ENCODE assay signal across 11 mouse cellular contexts in genomic region chr7:79362208-79362607, GRCm38 (mm10). TPM values are rescaled to one million over a fixed set of nuclear protein-coding genes. Genes with fewer than 3 reads are reported as not detected.
A peak's percentile ranks its signal among the peaks of the same experiment; 100 is the strongest.
DNase-seq lines count a peak whose midpoint lies in the region; ATAC-seq and TF ChIP-seq lines count a peak whose summit lies in the region.
"Had no signal": no experiment of that assay in that cellular context is flagged by ENCODE, and none has a peak within 500 bp of the region (broad histone marks: within the 10 kb centered on the region; RNA-seq: fewer than 3 reads in every experiment).

No protein-coding gene starts in this region.

- no peak overlapping the region for H3K4me3 ChIP-seq in lung, embryonic 16.5 days (ENCODE audit: low read length)
- no peak overlapping the region for H3K4me3 ChIP-seq in forebrain, embryonic 13.5 days
- no peak overlapping the region for H3K4me3 ChIP-seq in hindbrain, postnatal 0 days (ENCODE audit: low read length)
- no peak overlapping the region for H3K4me3 ChIP-seq in neural tube, embryonic 15.5 days (replicated peaks)
- H3K4me3 ChIP-seq: limb, embryonic 12.5 days had no signal

- H3K4me1 ChIP-seq in lung, embryonic 16.5 days (replicated peaks; ENCODE audit: control insufficient read depth, insufficient read depth, low read length), result peaks cover 23% of the 10 kb centered on the region
- peaks cover 34% of the 10 kb centered on the region for H3K4me1 ChIP-seq in forebrain, embryonic 13.5 days
- 0 out of 2 replicates have a peak, but pooled peaks cover 3% of the 10 kb centered on the region for H3K4me1 ChIP-seq in hindbrain, postnatal 0 days (ENCODE audit: insufficient read depth, low read length)
- peaks cover 40% of the 10 kb centered on the region for H3K4me1 ChIP-seq in neural tube, embryonic 15.5 days
- H3K4me1 ChIP-seq: limb, embryonic 12.5 days had no signal

- H3K27me3 ChIP-seq in lung, embryonic 16.5 days (ENCODE audit: control insufficient read depth, insufficient read depth, low read depth, low read length), result no peaks in the 10 kb centered on the region
- no peaks in the 10 kb centered on the region for H3K27me3 ChIP-seq in forebrain, embryonic 13.5 days
- H3K27me3 ChIP-seq in hindbrain, postnatal 0 days (ENCODE audit: insufficient read depth, low read length), result no peaks in the 10 kb centered on the region
- no peaks in the 10 kb centered on the region for H3K27me3 ChIP-seq in neural tube, embryonic 15.5 days (replicated peaks)
- H3K27me3 ChIP-seq: limb, embryonic 12.5 days had no signal

- WGBS in lung, embryonic 16.5 days, result 60% methylated on average over 8 of the region's 8 CpGs
- WGBS in forebrain, embryonic 13.5 days, result 46% methylated on average over 8 of the region's 8 CpGs
- 30% methylated on average over 8 of the region's 8 CpGs for WGBS in hindbrain, postnatal 0 days
- WGBS in neural tube, embryonic 15.5 days, result 38% methylated on average over 8 of the region's 8 CpGs

- 0 out of 2 replicates have a peak, but pooled peaks cover 5% of the 10 kb centered on the region for H3K36me3 ChIP-seq in lung, embryonic 16.5 days (ENCODE audit: control insufficient read depth, insufficient read depth, low read length)
- peaks cover 60% of the 10 kb centered on the region for H3K36me3 ChIP-seq in forebrain, embryonic 13.5 days (ENCODE audit: poor library complexity, severe bottlenecking)
- H3K36me3 ChIP-seq in hindbrain, postnatal 0 days (ENCODE audit: insufficient read depth, low read length), result peaks cover 24% of the 10 kb centered on the region; the same call in 1 of the 2 replicates
- peaks cover 24% of the 10 kb centered on the region for H3K36me3 ChIP-seq in neural tube, embryonic 15.5 days

- DNase-seq in lung, postnatal 25 days (ENCODE audit: low spot score), result no peak
- peak; percentile 79 for DNase-seq in hindbrain, postnatal 0 days (ENCODE audit: low spot score)
- DNase-seq in heart, postnatal 4 days, result no peak
- DNase-seq in adrenal gland, postnatal 10 days, result no peak

- peak overlapping the region; percentile 66; the same call in 1 of the 2 replicates for H3K27ac ChIP-seq in lung, embryonic 16.5 days (ENCODE audit: low read length)
- peak overlapping the region; percentile 60 for H3K27ac ChIP-seq in forebrain, embryonic 13.5 days
- H3K27ac ChIP-seq in hindbrain, postnatal 0 days, result peak overlapping the region; percentile 85
- peak overlapping the region; percentile 72 for H3K27ac ChIP-seq in neural tube, embryonic 15.5 days (replicated peaks)
- H3K27ac ChIP-seq: limb, embryonic 12.5 days had no signal

- no peaks in the 10 kb centered on the region for H3K9me3 ChIP-seq in lung, embryonic 16.5 days (ENCODE audit: control insufficient read depth, low read length)
- no peaks in the 10 kb centered on the region for H3K9me3 ChIP-seq in forebrain, embryonic 13.5 days (replicated peaks)
- H3K9me3 ChIP-seq in hindbrain, postnatal 0 days (ENCODE audit: low read length), result no peaks in the 10 kb centered on the region
- H3K9me3 ChIP-seq in neural tube, embryonic 15.5 days (replicated peaks), result no peaks in the 10 kb centered on the region
- H3K9me3 ChIP-seq: G1E; limb, embryonic 12.5 days had no signal

- TF ChIP-seq CTCF in hindbrain, postnatal 0 days (IDR thresholded peaks at IDR 0.05; ENCODE audit: low read depth), result no peak

- H3K9ac ChIP-seq in lung, embryonic 16.5 days (ENCODE audit: low read length), result no peak overlapping the region
- no peak overlapping the region for H3K9ac ChIP-seq in forebrain, embryonic 13.5 days
- H3K9ac ChIP-seq in hindbrain, postnatal 0 days (replicated peaks; ENCODE audit: low read length), result no peak overlapping the region
- no peak overlapping the region for H3K9ac ChIP-seq in neural tube, embryonic 15.5 days (replicated peaks)
- H3K9ac ChIP-seq: limb, embryonic 12.5 days had no signal

- no peak overlapping the region for H3K4me2 ChIP-seq in lung, embryonic 16.5 days (ENCODE audit: low read depth, low read length)
- 0 out of 2 replicates have a peak overlapping the region, but pooled peaks have one; percentile 4 for H3K4me2 ChIP-seq in forebrain, embryonic 13.5 days
- H3K4me2 ChIP-seq in hindbrain, postnatal 0 days (ENCODE audit: low read depth, low read length), result no peak overlapping the region
- H3K4me2 ChIP-seq in neural tube, embryonic 15.5 days, result no peak overlapping the region
- H3K4me2 ChIP-seq: limb, embryonic 12.5 days had no signal

- ATAC-seq in lung, embryonic 16.5 days (ENCODE audit: low read depth), result no peak
- peak; percentile 91 for ATAC-seq in forebrain, embryonic 13.5 days
- peak; percentile 93 for ATAC-seq in hindbrain, postnatal 0 days
- peak; percentile 81; the same call in 1 of the 2 replicates for ATAC-seq in neural tube, embryonic 15.5 days (ENCODE audit: low FRiP score)
- ATAC-seq in cerebellum, adult (ENCODE audit: insufficient number of reproducible peaks, low FRiP score, low TSS enrichment), result no peak; the same call in 1 of the 2 replicates

RNA-seq across cellular contexts. Expression of gene Rlbp1, which starts 24.6 kb away (rescaled TPM):
- polyA plus RNA-seq in lung, embryonic 16.5 days (2015; fragmentation: Nextera tagmentation; extraction: Ambion mirVana), result 0.40 and 0.49 TPM in 2 replicates
- 40.5 and 52.8 TPM in 2 replicates for polyA plus RNA-seq in forebrain, embryonic 13.5 days (2015; fragmentation: Nextera tagmentation; extraction: Ambion mirVana)
- total RNA-seq in hindbrain, postnatal 0 days (2014; rRNA removed), result 25.3 and 32.3 TPM in 2 replicates
- polyA plus RNA-seq in hindbrain, postnatal 0 days (2015; fragmentation: Nextera tagmentation; extraction: Ambion mirVana), result 21.2 and 21.9 TPM in 2 replicates
- polyA plus RNA-seq in neural tube, embryonic 15.5 days (2015; fragmentation: Nextera tagmentation; extraction: Ambion mirVana), result 17.0 and 20.6 TPM in 2 replicates
- total RNA-seq in heart, postnatal 4 days (2021), result not detected
- not detected for total RNA-seq in adrenal gland, postnatal 10 days (2021)
- total RNA-seq: G1E; neutrophil, adult 5-6 weeks had no signal
- polyA plus RNA-seq: G1E had no signal

RNA-seq across cellular contexts. Expression of gene Fanci, which starts 29.5 kb away (rescaled TPM):
- 12.8 and 13.7 TPM in 2 replicates for polyA plus RNA-seq in lung, embryonic 16.5 days (2015; fragmentation: Nextera tagmentation; extraction: Ambion mirVana)
- polyA plus RNA-seq in forebrain, embryonic 13.5 days (2015; fragmentation: Nextera tagmentation; extraction: Ambion mirVana), result 10.3 and 11.4 TPM in 2 replicates
- 2.9 and 3.5 TPM in 2 replicates for total RNA-seq in hindbrain, postnatal 0 days (2014; rRNA removed)
- 1.9 and 2.4 TPM in 2 replicates for polyA plus RNA-seq in hindbrain, postnatal 0 days (2015; fragmentation: Nextera tagmentation; extraction: Ambion mirVana)
- polyA plus RNA-seq in neural tube, embryonic 15.5 days (2015; fragmentation: Nextera tagmentation; extraction: Ambion mirVana), result 1.6 and 3.9 TPM in 2 replicates
- 1 to 10 TPM; 7.0 to 8.1 TPM for total RNA-seq in heart, postnatal 4 days (2021)
- total RNA-seq in adrenal gland, postnatal 10 days (2021), result 1 to 10 TPM; 2.6 to 3.3 TPM

Comparison
In these comparisons a context has a peak if more than half of its experiments do, and no peak if none do; other contexts are left out.
1. ATAC-seq: peak in forebrain, embryonic 13.5 days (single experiment), hindbrain, postnatal 0 days (single experiment) and neural tube, embryonic 15.5 days (single experiment); none in lung, embryonic 16.5 days (single experiment) and cerebellum, adult (single experiment).
2. RNA of gene Rlbp1, which starts 24.6 kb away (polyA plus RNA-seq): 40.5 to 52.8 TPM in forebrain, embryonic 13.5 days, 21.2 to 21.9 TPM in hindbrain, postnatal 0 days and 17.0 to 20.6 TPM in neural tube, embryonic 15.5 days; 0.40 to 0.49 TPM in lung, embryonic 16.5 days; every median in the first group is over 10 times any median in the second.
3. Peak in every context shown above with its lines, with median percentiles within 50 percentile points of each other: H3K27ac ChIP-seq.